Mouse (Mus musculus) megakaryocyte-erythroid progenitor cell, adult 5-6 weeks (primary cell): ENCODE data around the gene Gdpd2. TPM values are rescaled to one million over a fixed set of nuclear protein-coding genes. Genes with fewer than 3 reads are reported as not detected.

ENCODE experiments used
- ATAC-seq: replicated peaks from 2 replicates; pipeline ENCODE4 v1.8.0; 2016; ENCODE audit warnings: mild to moderate bottlenecking, inconsistent platforms; ENCODE audit not compliant: severe bottlenecking, poor library complexity, low FRiP score, low TSS enrichment
- total RNA-seq, 2 experiments: library from RNA; stranded (forward) in 1 of 2; stranded (reverse) in 1 of 2; fragments of 200-1000, 215-1000 nt in 1 of 2; fragments of >200 nt in 1 of 2; fragmentation: Nextera tagmentation in 1 of 2; gene quantifications; 2 replicates each; pipeline ENCODE4 v1.2.3; 2014 to 2017

The Gdpd2 gene
- not detected in 2 replicates for total RNA-seq (2014; fragmentation: Nextera tagmentation)
- 1.0 TPM in 1 of 2 replicates, not detected in the other for total RNA-seq (2017)

- peak; percentile 56; the same call in 1 of the 2 replicates for ATAC-seq
Observed at GRCm38 (mm10) chrX:100729665-100730188, at the start of gene Gdpd2. TSS of gene Gdpd2 (plus strand) at chrX:100729873.

GRCm38 (mm10) chrX:100686527-100686926 lies 43.1 kb upstream of the Gdpd2 start:
- no peak for ATAC-seq

DNA sequence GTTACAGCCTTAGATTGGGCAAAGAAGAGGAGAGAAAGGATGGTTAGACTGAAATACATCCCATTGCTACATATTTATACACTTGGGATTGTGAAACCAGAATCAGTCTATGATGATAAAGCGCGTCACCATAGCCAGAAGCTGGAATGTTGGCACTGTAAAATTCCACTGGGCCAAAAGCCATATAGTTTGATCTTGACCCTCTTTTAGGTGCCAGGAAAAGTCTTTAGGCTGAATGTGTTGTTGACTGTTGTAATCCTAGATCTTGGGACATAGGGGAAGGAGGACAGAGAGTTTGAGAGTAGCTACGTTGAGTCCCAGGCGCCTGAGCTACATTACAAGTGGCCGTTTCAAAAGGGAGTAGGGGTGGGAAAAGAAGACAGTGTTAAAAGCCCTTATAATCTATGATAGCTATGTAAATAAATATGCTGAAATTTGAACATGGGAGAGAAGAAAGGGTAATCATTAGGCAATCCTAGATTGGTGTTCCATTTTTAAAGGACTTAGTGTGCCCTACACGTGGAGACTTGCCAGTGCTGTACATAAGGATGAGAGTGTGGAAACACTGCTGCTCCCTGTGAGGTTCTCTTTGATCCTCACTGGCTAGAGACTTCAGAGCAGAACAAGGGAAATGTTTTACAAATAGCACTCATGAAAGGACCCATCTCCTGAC lies 42.2 kb upstream of the Gdpd2 start:
- ATAC-seq = no peak

GRCm38 (mm10) chrX:100688033-100688370 lies 41.7 kb upstream of the Gdpd2 start:
- no peak for ATAC-seq

DNA sequence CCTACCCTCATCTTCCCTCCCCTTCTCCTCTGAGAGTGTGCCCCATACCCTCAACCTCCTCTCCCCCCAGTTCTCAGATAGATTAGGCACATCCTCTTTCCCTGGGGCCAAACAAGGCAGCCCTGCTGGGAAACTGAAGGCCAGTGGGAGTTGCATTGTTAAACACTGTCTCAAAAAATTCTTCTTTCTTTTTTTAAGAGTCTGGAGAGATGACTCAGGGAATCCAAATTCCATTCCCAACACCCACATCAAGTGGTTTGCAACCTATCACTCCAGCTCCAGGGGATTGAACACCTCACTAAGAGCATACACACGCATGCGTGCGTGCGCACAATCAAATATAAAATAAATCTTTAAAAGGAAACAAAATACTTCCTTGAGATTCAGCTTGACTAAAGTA lies 32.9 kb upstream of the Gdpd2 start:
- ATAC-seq = no peak

DNA sequence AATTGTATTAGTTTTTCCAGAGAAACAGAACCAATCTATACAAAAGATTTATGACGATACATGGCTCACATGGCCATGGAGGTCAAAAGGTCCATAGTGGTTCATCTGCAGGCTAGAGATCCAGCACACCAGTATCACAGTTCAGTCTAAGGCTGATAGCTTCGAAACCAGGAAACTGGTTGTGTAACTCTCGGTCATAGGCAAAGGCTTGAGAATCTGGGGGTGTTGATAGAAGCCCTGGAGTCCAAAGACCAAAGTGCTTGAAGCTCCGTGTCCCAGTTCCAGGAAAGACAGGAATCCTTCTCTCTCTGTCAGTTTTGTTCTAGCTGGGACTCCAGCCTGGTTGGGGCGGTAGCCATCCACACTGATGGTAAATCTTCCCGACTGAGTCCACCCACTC lies 21.6 kb upstream of the Gdpd2 start:
- no peak for ATAC-seq

DNA sequence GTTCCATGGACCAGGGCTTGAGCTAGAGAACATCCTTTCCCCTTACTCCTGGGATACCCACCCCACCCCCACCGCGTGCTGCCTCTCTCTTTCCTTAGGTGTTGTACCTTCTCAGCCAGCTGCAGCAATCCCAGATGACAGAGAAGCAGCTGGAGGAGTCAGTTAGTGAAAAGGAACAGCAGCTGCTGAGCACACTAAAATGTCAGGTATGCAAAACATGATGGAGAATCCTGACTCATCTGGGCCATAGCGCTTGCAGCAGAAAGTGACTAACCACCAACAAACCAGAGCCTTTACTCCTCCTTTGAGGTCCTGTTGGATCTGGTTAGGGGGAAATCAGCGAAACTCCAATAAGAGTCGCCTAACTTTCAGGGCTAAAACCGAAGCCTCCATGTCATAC lies 13.5 kb upstream of the Gdpd2 start:
- ATAC-seq = no peak

GRCm38 (mm10) chrX:100728947-100729346 lies 726 bp upstream of the Gdpd2 start:
- no peak for ATAC-seq

DNA sequence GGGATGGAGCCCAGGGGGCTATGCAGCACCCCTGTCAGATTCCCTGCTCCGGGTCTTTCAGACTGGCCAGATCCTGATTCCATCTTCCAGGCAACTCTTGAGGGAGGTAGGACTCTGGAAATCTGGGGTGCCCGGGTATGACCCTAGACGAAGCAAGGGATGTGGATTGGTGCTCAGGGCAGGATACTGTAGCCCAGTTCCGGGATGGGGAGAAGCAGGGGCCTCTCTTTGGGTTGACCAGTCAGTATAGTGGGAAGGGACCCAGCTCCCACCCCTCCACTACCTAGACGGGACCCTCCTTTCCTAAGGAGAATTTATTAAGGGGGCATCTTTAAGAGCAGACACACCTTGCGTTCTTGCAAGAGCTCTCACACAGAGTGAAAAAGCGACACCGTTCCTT lies 593 bp downstream of the Gdpd2 start:
- ATAC-seq = no peak

DNA sequence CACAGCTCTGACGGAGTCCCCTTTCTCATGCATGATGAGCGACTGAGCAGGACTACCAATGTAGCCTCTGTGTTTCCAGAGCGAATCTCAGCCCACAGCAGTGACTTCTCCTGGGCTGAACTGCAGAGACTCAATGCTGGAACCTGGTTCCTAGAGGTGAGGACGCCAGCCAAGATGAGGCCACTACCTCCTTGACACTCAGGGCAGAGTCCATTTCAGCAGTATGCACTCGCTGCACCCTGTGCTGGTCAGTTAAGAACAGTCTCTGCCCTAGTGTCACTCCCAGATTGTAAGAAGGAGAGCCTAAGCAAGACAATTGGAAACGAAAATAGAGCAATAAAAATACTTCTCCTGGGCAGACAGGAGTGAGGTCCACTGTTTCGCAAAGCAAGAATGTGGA lies 4.7 kb downstream of the Gdpd2 start:
- no peak for ATAC-seq

GRCm38 (mm10) chrX:100738918-100739317 lies 9.2 kb downstream of the Gdpd2 start:
- ATAC-seq = peak; percentile 89; the same call in 1 of the 2 replicates

- no peak for ATAC-seq
Observed at GRCm38 (mm10) chrX:100739443-100739842, 9.8 kb downstream of the Gdpd2 start.

DNA sequence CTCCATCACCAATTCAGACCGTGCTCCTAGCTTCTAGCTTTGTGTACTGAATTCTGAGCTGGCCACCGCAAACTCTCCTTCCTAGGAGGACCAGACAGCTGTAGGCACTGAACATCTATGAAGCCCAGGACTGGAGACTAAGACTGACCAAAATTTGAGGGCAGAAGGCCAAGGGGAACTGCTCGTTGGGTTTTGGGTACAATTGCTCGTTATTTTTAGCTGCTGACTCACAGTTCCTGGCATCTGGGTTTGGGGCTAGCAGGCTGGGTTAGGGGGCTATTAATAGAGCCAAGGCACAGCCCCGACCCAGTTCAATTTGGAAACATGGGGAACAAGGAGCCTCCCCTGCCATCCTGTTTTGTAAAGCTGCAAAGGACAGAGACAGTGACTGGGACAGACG lies 11.1 kb downstream of the Gdpd2 start:
- no peak for ATAC-seq

DNA sequence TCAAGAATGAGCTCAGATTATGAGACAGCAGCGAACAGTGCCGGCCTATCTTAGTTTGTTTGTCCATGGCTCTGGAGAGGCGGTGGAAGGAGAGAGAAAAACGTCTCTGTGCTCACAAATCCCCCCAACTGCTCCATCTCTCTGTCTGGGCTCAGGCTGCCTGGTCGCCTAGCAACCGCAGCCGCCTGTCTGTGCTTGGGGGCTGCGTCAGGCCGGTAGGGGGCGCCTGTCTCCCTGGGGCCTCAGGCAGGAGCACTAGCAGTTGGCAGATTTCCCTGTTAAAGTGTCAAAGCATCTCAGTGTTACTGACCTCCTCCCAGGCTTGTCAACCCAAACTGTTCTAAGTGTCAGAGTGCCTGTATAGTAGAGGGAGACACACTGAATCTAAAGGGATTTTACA lies 12.3 kb downstream of the Gdpd2 start:
- peak; percentile 70; the same call in 1 of the 2 replicates for ATAC-seq

DNA sequence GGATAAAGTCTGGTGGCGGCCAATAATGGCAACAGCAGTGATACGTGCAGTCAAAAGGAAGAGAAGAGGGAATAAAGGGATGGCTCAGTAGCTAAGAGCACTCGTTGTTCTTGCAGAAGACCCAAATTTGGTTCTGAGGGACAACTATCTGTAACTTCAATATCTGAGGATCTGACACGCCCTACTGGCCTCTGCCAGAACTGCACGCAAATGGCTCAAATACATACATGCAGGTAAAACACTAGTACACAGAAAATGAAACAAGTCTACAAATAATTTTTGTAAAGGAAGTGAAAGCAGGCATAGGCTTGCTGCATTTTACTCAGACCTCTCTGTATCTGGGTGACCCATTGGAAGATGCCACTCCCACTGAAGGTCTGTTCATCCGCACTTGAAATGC lies 36.2 kb downstream of the Gdpd2 start:
- 0 out of 2 replicates have a peak, but pooled peaks have one; percentile 59 for ATAC-seq

DNA sequence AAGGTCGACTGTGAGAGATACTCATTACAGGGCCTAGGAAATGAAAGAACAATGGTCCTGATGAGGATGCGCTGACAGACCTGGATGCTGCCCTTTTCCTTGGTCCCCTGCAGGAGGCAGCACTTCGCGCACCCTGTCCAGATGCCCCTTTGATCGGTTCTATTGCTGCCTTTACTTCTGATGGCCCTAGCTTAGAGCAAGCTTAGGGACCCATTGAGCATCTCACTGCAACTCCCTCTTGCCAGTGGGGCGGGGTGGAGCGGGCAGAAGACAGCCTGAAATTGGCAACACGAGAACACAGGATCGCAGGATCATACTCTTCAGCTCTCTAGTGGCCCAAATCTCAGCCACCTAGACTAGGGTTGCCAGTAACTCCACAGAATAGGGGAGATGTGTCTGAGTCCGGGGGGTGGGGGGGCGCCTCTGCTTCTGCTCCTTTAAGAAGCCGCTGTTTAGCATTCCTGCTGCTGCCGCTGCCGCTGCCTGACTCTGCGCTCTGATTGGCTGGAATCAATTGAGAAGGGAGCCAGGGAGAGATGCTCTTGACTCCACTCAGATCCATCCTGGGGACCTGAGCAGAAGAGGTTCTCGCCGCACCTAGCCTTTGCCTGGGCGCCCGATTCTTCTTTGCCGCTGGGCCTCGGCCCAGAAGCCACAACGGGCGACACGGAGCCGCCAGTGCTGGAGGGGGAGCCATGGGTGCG lies 37.7 kb downstream of the Gdpd2 start, which contains the start of gene Dlg3:
Dlg3 (plus strand) TSS at position 542 of the 704 bp plus-strand sequence.
- peak; percentile 68 for ATAC-seq

GRCm38 (mm10) chrX:100767885-100768626 lies 38.4 kb downstream of the Gdpd2 start:
- no peak for ATAC-seq

DNA sequence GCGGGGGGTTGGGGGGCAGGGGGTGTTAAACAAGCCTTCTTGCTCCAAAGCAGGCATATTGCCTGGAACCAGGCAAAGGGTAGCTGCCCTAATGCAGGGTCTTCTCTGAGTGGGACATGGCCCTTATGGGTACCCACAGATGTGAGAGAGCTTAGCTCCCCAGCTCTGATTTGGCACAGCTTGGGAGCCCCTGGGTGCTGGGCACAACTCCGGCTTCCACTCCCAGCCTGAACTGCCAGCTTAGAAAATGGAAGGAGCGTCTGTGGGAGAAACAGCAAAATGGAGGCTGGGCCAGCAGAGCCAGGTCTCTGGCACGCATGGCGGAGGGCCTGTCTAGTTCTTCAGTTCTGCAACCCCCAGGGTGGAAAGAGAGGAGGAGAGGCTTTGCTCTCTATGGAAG lies 39.6 kb downstream of the Gdpd2 start:
- no peak for ATAC-seq

- peak; percentile 64 for ATAC-seq
Observed at GRCm38 (mm10) chrX:100774341-100774811, 44.7 kb downstream of the Gdpd2 start.

- ATAC-seq = no peak
Observed at GRCm38 (mm10) chrX:100775405-100775804, 45.7 kb downstream of the Gdpd2 start.
